Mouse (Mus musculus) granulocyte monocyte progenitor cell, adult 5-6 weeks (primary cell): ENCODE measurements at regions not wholly inside any gene's neighbourhood (a gene's known extent, or its start where the extent isn't known, plus 50 kb on each side); places are given as distances from the start of the nearest gene placed in this dataset.
"Not testable (repeated sequence)": the region's sequence is repeated elsewhere in the genome, so short reads cannot be mapped to it uniquely, and the experiment has no call there.

ENCODE experiments used
- ATAC-seq: replicated peaks from 2 replicates; pipeline ENCODE4 v1.8.0; 2016; ENCODE audit warnings: mild to moderate bottlenecking, moderate TSS enrichment, inconsistent platforms; ENCODE audit not compliant: poor library complexity, severe bottlenecking

DNA sequence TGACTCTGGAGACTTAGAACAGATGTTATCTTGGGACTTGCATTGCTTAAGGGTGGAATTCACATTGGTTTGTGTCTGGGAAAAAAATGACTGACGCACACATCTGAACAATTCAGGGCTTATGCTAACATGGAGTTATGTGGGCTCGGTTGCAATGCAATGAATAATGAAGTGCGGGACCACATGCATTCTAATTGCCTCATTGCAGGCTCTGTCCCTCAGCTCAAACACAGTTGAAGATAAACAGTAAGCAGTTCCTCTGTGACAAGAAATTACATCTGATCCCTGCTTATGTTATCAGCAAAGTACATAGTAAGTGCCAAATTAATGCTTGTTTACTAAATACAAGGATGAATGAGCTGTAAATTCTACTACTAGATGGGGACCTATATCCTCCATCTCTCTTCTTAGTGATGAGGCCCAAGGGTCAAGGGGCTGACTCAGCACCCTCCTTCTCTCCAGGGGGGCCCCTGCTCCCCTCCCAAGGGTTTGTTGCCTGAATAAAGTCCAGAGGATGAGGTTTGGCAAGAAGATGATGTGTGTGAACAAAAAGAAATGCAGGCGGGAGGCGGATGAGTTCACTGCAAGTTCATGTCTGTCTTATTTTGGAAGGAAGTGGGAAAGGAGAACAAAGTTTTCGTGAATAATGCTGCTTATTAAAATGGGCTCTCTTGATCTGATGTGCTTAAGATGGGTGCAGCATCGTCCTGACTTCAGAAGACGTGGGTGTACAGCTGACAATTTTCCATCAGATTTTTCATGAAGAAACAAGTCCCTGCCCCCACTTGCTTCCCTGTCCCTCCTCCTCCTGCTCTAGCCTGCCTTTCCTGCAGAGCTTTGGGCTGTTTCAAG lies 533.1 kb downstream of the Shisa9 start:
- ATAC-seq: no peak

DNA sequence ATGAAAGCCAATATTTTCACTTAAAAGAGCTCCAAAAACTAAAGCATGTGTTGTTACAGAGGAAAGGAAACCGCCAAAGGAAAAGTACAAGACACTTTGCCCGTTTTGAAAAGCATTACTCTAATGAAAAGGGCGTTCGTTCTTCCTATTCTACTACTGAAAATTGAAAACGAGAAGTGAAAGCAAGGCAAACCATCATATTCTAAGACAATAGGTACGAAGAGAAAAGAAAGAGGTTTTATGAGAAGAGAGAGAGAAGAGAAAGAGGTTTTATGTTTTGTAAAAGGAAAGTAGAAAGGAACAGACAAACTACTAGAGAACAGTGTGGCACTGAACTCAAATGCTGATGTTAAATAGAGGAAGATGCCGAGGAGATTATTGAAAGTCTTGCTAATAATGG lies 534.4 kb downstream of the Shisa9 start:
- ATAC-seq: no peak

DNA sequence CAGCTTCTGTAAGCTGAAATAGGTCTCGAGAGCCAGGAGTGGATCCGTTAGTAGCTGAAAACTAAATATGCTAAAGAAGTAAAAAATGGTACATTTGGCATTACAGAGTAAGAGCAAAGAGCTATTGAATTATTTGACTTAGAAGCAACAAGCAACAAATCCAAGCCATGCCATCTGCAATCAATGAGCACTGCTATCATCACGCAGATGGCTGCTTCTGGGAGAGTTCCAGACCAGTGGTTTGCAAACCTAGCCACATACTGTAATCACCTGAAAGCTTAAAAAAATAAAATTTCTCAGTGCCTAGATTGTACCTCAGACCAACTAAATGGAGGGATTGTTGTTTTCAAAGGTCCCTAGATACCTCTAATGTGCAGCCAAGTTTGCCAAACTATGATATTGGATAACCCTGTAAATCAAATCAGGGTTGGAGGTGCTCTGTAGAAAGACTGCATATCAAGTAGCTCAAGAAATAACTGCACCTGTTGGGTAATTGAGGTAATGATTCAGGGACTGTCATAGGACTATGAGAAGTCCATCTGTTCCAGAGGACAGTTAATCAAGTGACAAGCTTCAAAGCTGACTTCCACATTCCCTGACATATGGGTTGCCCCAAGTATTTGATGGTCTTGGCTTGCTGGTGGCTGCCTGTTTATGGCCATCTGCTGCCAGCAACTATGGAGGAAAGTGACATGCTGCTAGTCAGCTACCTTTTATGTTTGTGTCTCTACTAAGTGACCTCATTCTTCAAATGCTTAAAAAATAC lies 538.0 kb downstream of the Shisa9 start:
- ATAC-seq: no peak

DNA sequence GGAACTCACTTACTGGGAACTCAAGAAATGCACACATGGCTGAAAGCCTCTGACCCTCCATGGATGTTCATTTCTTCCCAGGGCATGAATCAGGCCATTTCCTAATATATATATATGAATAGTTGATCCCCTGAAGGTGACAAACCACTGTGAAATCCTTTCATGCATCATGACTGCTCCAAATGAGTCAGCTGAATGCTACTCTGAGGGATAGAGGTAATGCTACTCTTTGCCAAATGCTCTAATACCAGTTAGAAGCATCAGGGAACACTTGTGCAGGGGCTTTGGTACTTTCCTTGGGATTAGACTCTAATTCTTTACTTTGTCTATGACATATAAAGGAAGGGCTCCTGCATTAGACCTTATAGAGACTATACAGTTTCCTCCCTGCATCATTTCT lies 561.0 kb upstream of the Ercc4 start:
- no peak for ATAC-seq

DNA sequence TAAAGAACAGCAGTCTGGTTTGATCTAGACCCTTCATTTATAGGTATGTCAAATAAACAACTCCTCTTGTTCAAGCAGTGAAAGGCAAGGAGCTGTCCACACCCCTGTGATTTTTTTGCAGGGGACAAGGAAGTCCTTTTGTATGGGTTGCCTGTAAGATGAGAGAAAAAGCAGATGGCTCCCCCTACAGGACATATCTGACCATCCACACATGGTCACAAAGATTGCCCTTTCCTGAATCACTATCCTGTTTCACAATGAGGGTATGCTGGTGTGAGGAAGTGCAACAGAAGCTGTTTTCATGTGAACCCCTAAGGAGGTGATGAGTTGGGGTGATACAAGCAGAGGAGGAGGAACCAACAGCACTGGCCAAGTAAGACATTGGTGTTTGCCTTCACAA lies 520.6 kb upstream of the Ercc4 start:
- ATAC-seq: peak; percentile 55

DNA sequence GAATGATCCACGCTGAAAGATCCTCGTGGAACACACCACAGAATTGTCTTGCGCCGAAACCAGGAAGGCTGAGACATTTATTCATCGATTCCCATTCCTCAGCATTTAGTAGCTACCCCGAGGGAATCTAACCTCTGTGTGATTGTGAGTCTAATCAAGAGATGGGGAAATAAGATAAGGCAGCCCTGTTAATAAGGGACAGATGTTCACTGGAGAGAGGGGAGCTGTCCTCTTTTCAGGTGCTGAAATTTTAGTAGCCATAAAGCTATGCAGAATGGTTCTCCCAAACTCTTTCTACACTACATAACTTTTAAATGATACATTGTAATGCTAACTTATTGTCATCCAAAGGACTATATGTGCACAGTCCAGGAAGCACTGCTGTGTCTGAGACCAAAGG lies 501.2 kb upstream of the Ercc4 start:
- no peak for ATAC-seq

DNA sequence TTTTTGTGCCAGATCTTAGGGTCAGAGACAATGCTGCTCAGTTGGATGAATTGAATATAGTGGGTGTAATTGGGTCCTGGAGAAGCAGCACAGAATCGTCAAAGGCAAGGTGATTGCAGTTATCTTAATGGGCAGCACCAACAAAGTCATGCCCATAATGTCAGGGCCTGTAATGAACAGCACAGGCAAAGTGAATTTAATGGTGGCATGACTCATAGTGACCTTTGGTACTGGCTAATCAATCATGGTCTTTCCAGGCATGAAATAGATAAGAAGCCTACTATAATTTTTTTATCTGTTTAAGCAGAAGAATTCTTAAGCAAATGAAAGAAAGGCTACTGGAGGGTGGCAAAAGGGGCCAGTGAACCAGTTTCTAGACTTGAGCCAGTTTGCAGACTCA lies 498.4 kb upstream of the Ercc4 start:
- ATAC-seq: no peak

DNA sequence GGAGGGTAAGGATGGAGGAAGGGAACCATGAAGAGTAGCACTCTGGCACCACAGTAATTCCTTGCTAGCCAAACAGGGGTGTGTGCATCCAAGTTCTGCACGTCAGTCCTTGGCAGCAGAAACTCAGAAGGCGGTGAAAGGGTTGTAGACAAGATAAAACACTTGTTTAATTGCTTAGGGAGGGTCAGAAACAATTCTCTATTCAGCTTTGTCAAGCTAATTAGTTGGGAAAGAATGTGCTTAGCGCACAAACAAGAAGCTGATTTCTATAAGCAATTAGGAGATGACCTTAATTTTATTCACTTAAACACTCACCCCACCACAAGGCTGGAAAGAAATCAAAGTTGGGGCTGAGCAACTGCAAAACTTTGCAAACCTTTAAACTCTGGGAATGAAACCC lies 491.7 kb upstream of the Ercc4 start:
- no peak for ATAC-seq

DNA sequence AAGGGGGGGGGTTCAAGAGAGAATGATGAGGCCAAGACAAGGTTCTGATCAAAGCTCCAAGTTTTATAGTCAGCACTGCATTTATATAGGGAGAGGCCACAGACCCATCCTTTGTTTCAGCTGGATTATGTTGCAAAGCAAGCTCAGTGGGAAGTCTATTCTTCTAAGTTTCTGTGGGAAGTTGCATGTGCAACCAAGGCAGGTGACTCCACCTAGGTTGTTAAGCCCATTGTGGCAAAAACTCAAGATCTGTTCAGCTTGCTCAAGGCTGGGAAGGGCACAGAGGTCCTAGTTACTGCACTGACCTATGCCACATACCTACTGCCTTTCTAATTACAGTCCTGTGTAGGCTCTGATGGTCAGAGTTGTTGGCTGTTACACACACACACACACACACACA lies 477.0 kb upstream of the Ercc4 start:
- no peak for ATAC-seq

DNA sequence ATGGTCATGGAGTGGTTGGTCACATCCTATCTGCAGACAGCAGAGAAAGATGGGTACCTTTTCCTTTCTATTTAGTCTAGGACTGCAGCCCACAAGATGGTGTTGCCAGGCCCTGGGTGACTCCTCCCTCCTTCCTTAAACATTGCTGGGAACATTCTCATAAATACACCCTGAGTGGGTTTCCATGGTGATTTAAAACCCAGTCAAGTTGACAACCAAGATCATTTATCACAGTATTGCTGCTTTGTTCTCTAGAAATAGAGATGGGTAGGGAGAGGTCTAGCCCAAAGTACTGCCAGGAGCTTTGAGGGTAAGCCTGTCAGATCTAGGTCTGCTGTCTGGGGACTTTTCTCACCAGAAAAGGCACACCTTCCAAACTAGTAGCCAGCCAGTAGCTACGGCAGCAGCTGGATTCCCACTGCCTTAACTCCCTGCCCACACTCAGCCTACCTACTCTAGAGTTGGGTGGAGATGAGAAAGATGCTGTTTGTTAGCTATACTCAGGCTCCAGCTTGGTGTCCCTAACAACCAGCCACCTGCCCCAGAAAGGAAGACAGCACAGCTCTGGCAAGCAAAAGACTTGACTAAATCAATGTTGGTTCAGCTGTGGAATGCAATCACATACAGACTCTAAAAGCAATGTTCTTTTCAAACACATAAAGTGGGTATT lies 470.4 kb upstream of the Ercc4 start:
- ATAC-seq: no peak

DNA sequence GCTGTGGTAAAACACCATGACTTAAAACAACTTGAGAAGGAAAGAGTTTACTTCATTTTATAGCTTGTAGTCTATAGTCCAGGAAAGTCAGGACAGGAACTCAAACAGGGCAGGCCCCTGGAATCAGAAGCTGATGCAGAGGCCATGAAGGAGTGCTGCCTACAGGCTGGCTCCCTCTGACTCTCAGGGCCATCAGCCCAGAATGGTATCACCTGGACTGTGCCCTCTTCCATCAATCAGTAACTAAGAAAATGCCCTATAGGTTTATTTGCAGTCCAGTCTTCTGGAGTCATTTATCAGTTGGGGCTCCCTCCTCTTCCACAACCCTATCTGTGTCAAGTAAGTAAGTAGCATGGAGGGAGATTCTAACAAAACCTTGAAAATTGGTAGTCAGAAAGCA lies 466.4 kb upstream of the Ercc4 start:
- ATAC-seq: no peak

DNA sequence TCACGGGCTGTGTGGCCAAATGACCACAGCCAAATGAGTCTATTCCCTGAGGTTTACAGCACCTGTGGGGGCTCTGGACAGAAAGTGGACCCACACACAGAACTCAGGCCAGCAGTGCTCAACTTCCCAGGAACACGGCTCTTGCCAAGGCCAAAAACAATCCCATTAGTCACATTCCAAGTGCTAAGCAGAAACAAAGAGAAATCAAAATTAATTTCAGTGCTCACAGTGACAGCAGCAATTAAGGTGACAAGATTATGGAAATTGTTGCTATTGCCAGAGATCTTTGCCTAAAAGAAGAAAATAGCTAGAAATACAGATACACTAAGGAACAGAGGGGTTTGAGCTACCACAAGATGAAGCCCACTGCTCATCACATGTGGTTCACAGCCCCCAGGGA lies 464.9 kb upstream of the Ercc4 start:
- no peak for ATAC-seq

DNA sequence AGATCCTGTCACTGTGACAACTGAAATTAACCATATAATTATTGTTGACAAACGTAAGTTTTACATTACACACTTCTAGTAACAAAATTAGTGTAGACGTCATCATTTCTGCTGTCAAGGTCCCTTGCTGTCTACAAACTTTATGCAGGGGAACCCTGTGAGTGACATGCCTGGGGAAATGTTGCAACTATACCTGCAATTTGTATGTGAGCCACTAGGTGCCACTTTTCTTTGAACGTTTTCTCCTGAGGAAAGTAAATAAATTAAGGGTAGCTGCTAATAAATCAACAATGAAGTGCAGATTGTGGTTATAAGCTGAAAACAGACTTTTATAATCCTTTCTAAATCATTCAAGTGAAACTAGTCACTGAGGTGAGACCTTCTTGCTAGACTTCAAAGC lies 457.3 kb upstream of the Ercc4 start:
- ATAC-seq: no peak

DNA sequence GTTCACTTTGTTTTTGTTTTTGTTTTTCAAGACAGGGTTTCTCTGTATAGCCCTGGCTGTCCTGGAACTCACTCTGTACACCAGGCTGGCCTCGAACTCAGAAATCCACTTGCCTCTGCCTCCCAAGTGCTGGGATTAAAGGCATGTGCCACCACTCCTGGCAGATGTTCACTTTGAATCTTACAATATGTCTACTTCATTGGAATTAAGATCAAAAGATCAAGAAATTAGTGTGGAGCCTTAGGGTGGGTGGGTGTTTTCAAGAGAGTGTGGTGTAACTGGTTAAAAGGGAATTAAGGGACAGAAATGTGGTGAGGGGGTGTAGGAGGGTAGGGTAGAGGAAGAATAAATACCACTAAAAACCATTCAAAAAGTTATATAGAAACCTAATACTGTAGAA lies 435.8 kb upstream of the Ercc4 start:
- ATAC-seq: not testable (repeated sequence)

DNA sequence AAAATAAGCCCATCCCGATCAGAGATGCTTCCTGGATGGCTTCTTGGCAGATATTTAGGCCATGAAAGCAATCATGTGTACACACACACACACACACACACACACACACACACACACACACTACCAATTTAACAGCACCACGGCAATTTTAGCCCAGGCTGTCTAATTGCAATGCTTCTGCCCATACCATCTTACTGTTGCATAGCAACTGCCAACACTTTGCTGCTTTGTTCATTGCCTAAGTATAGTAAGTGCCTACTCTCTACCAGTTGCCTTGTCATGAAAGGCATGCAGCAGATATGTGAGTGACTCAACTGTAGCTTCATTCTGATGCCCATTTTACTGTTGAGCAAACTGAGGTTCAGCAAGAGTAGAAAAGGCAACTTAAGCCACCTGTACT lies 428.0 kb upstream of the Ercc4 start:
- ATAC-seq: no peak

DNA sequence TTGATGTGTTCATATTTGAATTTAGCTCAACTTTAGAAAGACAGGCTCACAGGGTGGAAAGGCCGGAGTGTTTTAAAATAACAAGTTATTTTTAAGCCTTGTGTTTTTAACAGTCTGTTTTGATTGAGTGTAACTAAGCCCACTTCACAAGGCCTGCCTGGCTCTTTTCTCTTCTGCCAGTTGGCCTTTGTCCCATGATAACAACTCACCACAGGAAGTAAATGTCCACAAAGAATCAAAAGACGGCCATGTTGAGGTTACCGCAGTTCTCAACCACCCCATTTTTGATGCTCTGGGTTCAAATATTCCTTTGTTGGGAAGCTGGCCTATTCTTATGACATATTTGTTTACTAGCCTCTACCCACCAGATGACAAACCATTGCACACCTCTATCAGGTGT lies 423.7 kb upstream of the Ercc4 start:
- ATAC-seq: no peak

DNA sequence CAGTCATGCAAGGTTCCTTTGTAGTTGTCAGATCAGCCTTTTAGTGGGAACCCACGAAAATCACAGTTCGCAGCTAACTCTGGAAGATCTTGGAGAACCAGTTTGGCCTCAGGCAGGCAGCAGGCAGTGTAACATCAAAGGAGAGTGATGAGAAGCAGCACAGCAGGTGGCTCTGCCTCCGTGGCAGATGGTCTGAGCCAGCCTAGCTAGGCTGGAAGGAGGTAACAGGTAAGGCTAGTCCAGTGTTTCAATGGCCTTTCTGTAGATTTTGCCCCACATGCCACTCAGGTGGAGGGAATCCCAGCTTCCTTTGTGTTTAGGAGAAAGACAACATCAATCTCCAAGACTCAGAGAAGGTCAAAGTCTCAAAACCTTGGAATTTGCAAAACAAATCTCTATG lies 417.7 kb upstream of the Ercc4 start:
- ATAC-seq: no peak

DNA sequence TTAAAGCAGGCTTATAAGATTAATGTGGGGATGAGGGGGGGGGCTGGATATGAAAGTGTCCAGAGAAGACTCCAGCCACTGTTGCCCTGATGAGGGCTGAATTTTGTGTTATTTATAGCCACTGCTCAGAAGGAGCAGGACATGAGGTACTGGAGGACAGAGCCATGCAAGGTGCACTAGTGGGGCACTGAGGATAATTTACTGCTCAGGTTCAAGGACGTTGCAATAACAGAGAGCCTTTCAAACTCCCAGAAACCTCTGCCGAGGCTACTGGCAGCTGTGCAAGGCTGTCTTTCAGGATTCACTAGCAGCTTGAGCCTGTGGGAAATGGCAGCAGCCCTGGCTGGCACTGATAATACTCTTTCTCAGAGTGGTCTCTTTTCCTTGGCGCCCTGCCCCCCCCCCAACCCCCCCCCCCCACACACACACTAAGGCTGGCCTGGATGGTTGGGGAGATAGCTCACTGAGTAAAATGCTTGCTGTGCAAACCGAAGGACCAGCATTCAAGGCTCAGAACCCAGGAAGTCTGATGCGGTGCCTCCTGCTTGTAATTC lies 416.7 kb upstream of the Ercc4 start:
- no peak for ATAC-seq

DNA sequence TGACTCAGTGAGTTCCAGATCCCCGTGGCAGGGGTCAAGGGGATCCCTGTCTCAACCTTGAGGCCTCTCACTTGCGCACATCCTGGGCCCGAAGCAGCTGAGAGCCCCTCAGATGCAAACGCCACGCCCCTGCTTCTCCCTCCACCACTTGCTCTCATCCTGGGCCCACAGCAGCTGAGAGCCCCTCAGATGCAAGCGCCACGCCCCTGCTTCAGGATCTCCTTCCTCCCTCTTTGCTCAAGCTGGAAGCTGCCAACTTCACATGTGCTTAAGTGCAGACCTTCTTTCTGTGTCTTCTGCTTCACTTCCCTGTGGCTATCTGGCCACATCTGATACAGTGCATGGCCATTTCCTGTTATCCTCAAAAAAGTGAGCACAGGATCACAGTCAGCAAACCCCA lies 416.1 kb upstream of the Ercc4 start:
- no peak for ATAC-seq

DNA sequence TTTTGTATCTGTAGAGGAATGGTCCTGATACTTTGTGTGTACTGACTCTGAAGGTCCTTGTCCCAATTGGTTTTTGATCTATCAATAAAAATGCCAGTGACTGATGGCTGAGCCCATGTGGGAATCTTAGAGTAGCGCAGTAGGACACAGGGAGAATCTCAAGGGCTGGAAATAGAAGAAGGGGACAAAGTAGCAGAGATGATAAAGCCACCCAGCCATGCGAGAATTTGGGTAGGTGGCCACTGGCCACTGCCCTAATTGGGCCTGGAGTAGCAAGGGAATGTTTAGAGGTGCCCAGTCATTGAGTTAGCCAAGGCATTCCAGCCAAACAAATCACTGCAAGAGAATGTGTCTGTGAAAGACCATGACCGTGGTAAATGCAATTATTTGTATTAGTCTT lies 414.8 kb upstream of the Ercc4 start:
- no peak for ATAC-seq

DNA sequence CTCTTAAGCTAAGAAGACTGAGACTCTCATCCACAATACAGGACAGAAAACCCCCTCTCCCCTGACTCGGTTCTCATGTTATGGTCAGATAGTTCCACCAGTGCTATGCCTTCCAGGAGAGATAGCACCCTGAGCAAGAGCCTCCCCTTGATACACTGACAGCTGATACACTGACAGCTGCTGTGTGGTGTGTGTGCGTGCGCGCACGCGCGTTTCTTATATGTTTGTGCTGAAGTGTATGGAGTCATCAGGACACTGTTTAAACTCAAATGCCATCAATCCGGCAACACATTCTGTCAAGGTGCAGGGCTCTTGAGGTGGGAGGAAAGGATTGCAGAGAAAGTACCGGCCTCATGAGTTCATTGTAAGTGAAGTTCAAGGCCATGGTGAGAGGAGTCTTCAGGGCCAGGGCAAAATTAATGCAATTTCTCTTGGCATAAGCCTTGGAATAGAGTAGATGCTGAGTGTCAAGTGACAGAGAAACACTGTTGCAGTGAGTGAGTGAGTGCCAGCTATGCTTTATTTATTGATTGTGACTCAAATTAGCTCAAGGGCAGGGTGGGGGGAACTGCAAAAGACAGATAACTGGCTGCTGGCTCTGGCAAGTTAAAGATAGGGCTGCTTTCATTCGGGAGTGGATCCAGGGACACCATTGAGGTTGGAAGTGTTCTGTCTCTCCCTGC lies 412.4 kb upstream of the Ercc4 start:
- no peak for ATAC-seq
